Mouse (Mus musculus): ENCODE measurements around the gene 2010109A12Rik.

DNA sequence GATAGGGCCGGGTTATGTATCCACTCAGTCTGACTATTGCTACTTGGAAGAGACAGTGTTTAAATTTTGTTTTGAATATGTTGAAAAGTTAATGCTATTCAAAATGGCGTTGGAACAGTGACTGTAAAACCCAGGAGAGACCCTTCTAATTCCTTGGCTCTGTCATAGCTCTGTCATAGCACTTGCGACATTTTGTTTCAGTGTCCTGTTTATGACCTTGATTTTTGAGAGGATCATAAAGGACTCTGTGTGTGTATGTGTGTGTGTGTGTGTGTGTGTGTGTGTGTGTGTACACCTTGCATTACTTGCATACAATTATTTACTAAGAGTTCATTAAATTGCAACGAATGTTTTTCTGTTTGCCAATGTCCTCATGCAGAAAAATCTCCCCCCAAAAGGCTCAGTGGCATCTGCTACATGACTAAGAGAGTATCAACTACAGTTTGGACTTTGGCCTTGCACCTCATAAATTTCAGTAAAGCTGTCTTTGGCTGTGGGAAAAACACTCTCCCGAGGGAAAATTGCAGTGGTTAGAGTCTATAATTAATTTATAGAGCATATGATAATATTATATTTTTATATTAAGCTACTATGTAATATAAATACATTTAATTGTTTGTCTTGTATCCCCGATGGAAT is 43.7 kb downstream of the 2010109A12Rik start:
- TF ChIP-seq CTCF (IDR thresholded peaks at IDR 0.05; ENCODE audit: borderline replicate concordance, extremely low read depth, insufficient read depth, insufficient read length) (no peak), POLR2A (IDR thresholded peaks at IDR 0.05; ENCODE audit: borderline replicate concordance, extremely low read depth, insufficient read depth, insufficient read length, poor library complexity, severe bottlenecking) (no peak)
